Mouse (Mus musculus): ENCODE results near the gene Tbc1d4.

DNA sequence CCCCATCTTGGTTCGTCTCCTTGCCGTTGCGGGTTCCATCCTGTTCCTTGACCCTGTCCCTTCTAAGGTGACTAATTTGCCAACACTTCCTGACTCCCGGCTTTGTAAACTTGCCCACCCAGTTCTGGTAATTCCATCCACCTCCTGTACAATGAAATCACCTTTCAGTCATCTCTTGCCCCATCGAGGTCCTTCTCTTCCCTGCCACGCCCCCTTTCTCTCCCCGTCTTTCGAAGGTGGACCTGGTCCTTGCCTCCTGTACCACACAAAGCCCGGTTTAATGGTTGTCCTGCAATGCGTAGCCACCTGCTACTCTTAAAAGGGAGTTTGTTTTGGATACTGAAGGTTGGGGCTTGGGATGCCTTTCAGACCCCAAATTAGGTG lies 45.5 kb upstream of the Tbc1d4 start:
- TF ChIP-seq CTCF (IDR thresholded peaks at IDR 0.05; ENCODE audit: borderline replicate concordance, extremely low read depth, insufficient read depth, insufficient read length) (no peak), POLR2A (IDR thresholded peaks at IDR 0.05; ENCODE audit: borderline replicate concordance, extremely low read depth, insufficient read depth, insufficient read length, poor library complexity, severe bottlenecking) (no peak)

Measured in brain, embryonic 14.5 days (tissue).